Mouse (Mus musculus): ENCODE results near the gene Cdhr2.

DNA sequence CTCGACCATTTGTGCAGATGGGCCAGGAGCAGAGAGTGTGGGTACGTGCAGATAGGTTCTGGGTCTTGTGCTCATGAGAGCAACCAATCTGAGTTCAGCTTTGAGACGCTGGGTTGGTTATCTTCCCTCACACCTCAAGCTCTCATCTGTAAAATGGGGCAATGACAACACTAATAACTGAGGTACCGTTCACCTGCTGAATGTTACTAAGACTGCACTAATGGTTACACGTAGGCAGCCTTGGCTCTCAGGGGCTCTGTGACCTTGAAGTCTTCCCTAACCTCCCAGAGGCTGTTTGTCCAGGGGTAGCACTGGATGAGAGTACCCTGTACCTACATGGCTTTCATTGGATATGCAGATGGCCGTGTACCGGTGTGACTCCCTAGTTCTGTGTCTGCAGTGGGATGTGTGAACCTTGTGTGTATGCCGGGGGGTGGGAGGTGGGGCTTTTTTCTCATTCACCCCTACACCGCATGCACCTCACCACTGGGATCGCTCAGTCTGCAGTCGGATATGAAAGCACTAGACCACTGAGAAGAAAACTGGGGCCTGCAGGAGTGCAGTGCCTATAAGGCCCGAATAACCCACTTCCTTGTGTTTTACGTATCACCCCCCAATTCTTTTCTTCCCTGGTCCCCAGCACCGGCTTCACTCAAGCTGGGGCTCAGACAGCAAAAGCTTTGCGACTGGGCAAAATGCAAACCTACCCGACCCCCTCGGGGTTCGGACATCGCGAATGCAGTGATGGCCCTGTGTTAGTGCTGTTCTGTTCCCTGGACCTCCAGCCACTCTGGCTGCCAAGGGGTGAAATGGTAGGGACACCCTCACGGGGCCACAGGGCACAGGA, 8.3 kb upstream of the Cdhr2 start:
- TF ChIP-seq CTCF (IDR thresholded peaks at IDR 0.05; ENCODE audit: insufficient read depth, low read depth, low read length) (no peak), POLR2A (IDR thresholded peaks at IDR 0.05; ENCODE audit: insufficient read depth, low read depth, low read length) (no peak)

All from olfactory bulb, adult 2 months (tissue).